Mouse (Mus musculus): ENCODE measurements around the gene Vmn1r23. TPM values are rescaled to one million over a fixed set of nuclear protein-coding genes. Genes with fewer than 3 reads are reported as not detected.
"Not testable (repeated sequence)": the region's sequence is repeated elsewhere in the genome, so short reads cannot be mapped to it uniquely, and the experiment has no call there.

Vmn1r23 gene
- not detected in 2 replicates for polyA plus RNA-seq (2016; fragmentation: Nextera tagmentation; extraction: Ambion mirVana)

DNA sequence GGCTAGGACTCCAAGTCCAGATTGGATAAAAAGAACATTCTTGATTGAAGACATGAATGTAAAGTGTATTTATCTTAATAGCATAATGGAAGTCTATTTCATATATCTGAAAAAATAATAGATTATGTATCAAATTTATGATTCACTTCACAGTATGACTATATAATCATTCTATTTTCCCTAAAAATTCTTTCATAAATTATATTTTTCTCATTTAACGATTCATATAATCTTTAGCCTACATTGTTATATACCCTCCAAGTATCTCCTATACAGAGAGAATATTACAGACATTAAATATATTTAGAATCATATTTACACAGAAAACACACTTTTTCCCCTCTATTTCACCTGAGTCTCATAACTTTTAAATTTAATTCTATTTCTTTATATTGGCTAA, at the start of gene Vmn1r23:
TSS of gene Vmn1r23 (minus strand) at position 101 of the 400 bp plus-strand sequence.
- no peak for ATAC-seq
- no peaks in the 10 kb centered on the region for H3K36me3 ChIP-seq
- no peak within 1 kb of the TSS for H3K9ac ChIP-seq
- no peak within 1 kb of the TSS for H3K27ac ChIP-seq
- no peaks in the 10 kb centered on the region for H3K4me1 ChIP-seq
- H3K27me3 ChIP-seq (replicated peaks): no peaks in the 10 kb centered on the region
- H3K4me2 ChIP-seq: no peak within 1 kb of the TSS
- 80% methylated on average over 1 of the region's 1 CpGs for WGBS (ENCODE audit: insufficient replicate concordance)
- no peak within 1 kb of the TSS for H3K4me3 ChIP-seq
- no peaks in the 10 kb centered on the region for H3K9me3 ChIP-seq (replicated peaks)

DNA sequence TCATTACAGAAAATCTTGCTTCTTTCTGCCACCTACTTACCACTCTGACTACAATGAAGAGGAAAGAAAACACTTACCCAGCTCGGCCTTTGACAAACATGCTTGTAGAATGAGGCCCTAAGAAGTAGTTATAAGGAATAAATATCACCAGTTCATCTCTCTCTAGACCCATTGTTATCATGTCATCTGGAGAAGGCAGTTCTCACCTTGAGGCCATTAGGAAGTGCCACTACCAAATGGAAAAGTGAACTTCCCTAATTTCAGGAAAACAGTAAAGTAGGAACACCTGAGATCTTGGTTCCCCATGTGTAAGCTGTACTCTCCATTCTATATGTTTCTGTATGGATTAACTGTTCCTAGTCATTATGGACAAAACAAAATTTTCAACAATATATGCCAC, 34.8 kb upstream of the Vmn1r23 start, which contains the start of gene Vmn1r24:
TSS of gene Vmn1r24 (minus strand) at position 101 of the 400 bp plus-strand sequence.
- 47% methylated on average over 1 of the region's 1 CpGs for WGBS (ENCODE audit: insufficient replicate concordance)
- not testable (repeated sequence) for ATAC-seq

DNA sequence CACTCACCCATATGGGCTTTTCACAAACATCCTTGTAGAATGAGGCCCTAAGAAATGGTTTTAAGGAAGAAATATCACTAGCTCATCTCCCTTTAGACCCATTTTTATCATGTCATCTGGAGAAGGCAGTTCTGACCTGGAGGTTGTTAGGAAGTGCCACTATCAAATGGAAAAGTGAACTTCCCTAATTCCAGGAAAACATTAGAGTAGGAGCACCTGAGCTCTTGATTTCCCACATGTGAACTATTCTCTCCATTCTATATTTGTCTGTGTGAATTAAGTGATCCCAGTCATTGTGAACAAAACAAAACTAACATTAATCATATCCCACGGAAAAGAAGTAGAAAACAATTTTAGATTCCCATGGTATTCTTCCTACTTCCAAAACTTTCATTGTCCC, 18.7 kb downstream of the Vmn1r23 start, which contains the start of gene Vmn1r22:
TSS of gene Vmn1r22 (minus strand) at position 101 of the 400 bp plus-strand sequence.
- Histone ChIP-seq H3K4me2 (no peak within 1 kb of the TSS), H3K4me1 (no peaks in the 10 kb centered on the region), H3K4me3 (no peak within 1 kb of the TSS), H3K27me3 (replicated peaks) (no peaks in the 10 kb centered on the region), H3K36me3 (no peaks in the 10 kb centered on the region), H3K9me3 (replicated peaks) (no peaks in the 10 kb centered on the region), H3K27ac (no peak within 1 kb of the TSS), H3K9ac (no peak within 1 kb of the TSS)
- no peak for ATAC-seq
- 58% methylated on average over 1 of the region's 1 CpGs for WGBS (ENCODE audit: insufficient replicate concordance)

More for the DNA sequence above, 34.8 kb upstream of the Vmn1r23 start, which contains the start of gene Vmn1r24:
- not testable (repeated sequence) for H3K4me3 ChIP-seq; H3K27me3 ChIP-seq (replicated peaks); H3K4me1 ChIP-seq; H3K9me3 ChIP-seq (replicated peaks); H3K9ac ChIP-seq; H3K36me3 ChIP-seq; H3K27ac ChIP-seq; H3K4me2 ChIP-seq

Other genes with a start within 250 kb of the Vmn1r23 start
- gene Pyurf, start 234.8 kb downstream of the Vmn1r23 start, polyA plus RNA-seq (2016; fragmentation: Nextera tagmentation; extraction: Ambion mirVana): 8.7 and 9.1 TPM in 2 replicates
- gene Lancl2, start 224.3 kb downstream of the Vmn1r23 start, polyA plus RNA-seq (2016; fragmentation: Nextera tagmentation; extraction: Ambion mirVana): 17.1 and 18.7 TPM in 2 replicates
- 41.1 and 44.4 TPM in 2 replicates for gene Vopp1, start 101.7 kb downstream of the Vmn1r23 start, polyA plus RNA-seq (2016; fragmentation: Nextera tagmentation; extraction: Ambion mirVana)
- not detected in 2 replicates for gene Vmn1r21, start 76.5 kb downstream of the Vmn1r23 start, polyA plus RNA-seq (2016; fragmentation: Nextera tagmentation; extraction: Ambion mirVana)
- gene Vmn1r22, start 18.8 kb downstream of the Vmn1r23 start, polyA plus RNA-seq (2016; fragmentation: Nextera tagmentation; extraction: Ambion mirVana): not detected in 2 replicates
- not detected in 2 replicates for gene Vmn1r24, start 34.7 kb upstream of the Vmn1r23 start, polyA plus RNA-seq (2016; fragmentation: Nextera tagmentation; extraction: Ambion mirVana)
- gene Vmn1r25, start 54.0 kb upstream of the Vmn1r23 start, polyA plus RNA-seq (2016; fragmentation: Nextera tagmentation; extraction: Ambion mirVana): not detected in 2 replicates
- gene Vmn1r26, start 88.3 kb upstream of the Vmn1r23 start, polyA plus RNA-seq (2016; fragmentation: Nextera tagmentation; extraction: Ambion mirVana): not detected in 2 replicates